Mouse (Mus musculus): ENCODE measurements around the gene Lrig2. TPM values are rescaled to one million over a fixed set of nuclear protein-coding genes. Genes with fewer than 3 reads are reported as not detected.

The Lrig2 gene
- total and polyA plus RNA-seq, 2 experiments, result 2.8 to 5.8 TPM

DNA sequence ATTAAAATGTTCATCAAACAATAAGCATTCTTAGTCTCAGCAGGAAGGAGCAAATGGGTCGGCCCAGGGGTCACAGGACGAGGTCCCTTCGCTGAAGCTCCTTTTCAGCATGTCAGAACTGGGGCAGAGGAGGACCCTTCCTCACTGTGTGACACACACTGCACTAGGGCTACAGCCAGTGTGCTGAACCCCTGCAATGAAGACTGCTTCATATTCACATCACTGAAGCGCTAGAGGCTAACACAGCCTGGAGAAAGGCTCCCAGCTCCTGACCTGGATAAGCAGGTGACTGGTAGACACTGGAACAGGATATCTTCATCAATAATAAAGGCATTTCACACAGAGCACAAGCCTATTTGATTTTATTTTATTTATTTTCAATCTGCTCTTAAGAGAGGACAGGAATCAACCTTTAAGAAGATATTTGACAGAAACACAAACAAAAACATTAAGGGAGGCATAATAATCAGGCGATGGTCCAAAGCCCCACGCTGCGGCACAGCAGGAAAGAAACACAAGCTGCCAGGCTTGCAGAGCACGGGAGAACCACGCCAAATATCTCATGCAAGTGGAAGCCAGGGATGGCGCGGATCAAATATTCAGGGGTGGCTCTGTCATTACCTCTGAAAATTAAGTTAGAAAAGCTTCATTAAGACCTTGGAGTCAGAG, 115.5 kb downstream of the Lrig2 start:
- no peak overlapping the region for H3K27ac ChIP-seq (replicated peaks; ENCODE audit: insufficient read depth, low read depth, low read length)
- 85% methylated on average over 11 of the region's 11 CpGs for WGBS
- TF ChIP-seq POLR2A (IDR thresholded peaks at IDR 0.05; ENCODE audit: extremely low read depth, insufficient read depth, low read length) (no peak), CTCF (IDR thresholded peaks at IDR 0.05; ENCODE audit: low read depth, low read length) (no peak)
- no peaks in the 10 kb centered on the region for H3K79me2 ChIP-seq (ENCODE audit: control insufficient read depth, insufficient read depth, low read length)
- H3K36me3 ChIP-seq (ENCODE audit: control insufficient read depth, insufficient read depth, low read length), result no peaks in the 10 kb centered on the region
- H3K9ac ChIP-seq (ENCODE audit: low read depth, low read length), result no peak overlapping the region
- no peaks in the 10 kb centered on the region for H3K4me1 ChIP-seq (ENCODE audit: control insufficient read depth, insufficient read depth, low read length)
- no peaks in the 10 kb centered on the region for H3K27me3 ChIP-seq (ENCODE audit: control insufficient read depth, insufficient read depth, low read length)
- no peak overlapping the region for H3K4me3 ChIP-seq (ENCODE audit: insufficient read depth, low read depth, low read length)
- DNase-seq (ENCODE audit: extremely low read depth, low read depth, low spot score), result no peak

DNA sequence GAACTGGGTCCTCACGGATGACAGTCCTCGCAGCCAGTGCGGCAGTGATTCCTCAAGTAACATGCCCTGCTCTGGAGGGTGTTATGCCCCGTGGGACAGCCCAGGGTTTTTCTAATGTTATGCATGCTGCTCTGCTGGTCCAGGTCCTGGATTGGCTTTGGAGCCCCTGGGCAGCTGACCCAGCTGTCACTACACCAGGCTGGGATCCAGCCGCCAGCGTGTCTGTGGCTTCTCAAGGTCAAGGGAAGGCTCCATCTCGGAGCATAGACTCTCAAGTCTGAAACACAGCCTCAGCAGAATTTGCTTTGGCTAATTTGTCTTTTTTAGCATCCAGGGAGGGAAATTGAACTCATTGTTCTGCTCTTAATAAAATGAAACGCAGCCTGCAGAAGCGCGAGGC, 121.6 kb downstream of the Lrig2 start:
- Histone ChIP-seq H3K4me1 (ENCODE audit: control insufficient read depth, insufficient read depth, low read length) (no peaks in the 10 kb centered on the region), H3K9ac (ENCODE audit: low read depth, low read length) (no peak overlapping the region), H3K4me3 (ENCODE audit: insufficient read depth, low read depth, low read length) (no peak overlapping the region), H3K27me3 (ENCODE audit: control insufficient read depth, insufficient read depth, low read length) (no peaks in the 10 kb centered on the region), H3K36me3 (ENCODE audit: control insufficient read depth, insufficient read depth, low read length) (no peaks in the 10 kb centered on the region), H3K79me2 (ENCODE audit: control insufficient read depth, insufficient read depth, low read length) (no peaks in the 10 kb centered on the region), H3K27ac (replicated peaks; ENCODE audit: insufficient read depth, low read depth, low read length) (no peak overlapping the region)
- TF ChIP-seq CTCF (IDR thresholded peaks at IDR 0.05; ENCODE audit: low read depth, low read length), result no peak
- no peak for TF ChIP-seq POLR2A (IDR thresholded peaks at IDR 0.05; ENCODE audit: extremely low read depth, insufficient read depth, low read length)
- DNase-seq (ENCODE audit: extremely low read depth, low read depth, low spot score), result no peak
- 80% methylated on average over 10 of the region's 10 CpGs for WGBS

DNA sequence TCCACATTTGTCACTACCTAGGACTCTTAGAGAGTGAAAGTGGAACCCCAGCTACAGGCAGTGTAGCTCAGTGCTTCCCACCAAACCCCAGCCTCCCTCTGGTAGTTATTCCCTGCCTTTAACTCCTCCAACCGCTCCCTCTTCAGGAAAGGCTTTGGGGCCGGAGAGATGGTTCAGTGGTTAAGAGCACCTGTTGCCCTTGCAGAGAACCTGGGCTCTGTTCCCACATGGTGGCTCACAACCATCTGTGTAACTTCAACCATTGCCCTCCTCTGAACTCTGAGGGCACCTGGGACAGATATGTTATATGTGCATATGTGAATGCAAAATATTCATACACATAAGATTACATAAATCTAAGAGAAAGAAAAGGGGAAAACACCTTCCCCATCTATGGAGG, 122.3 kb downstream of the Lrig2 start:
- Histone ChIP-seq H3K27me3 (ENCODE audit: control insufficient read depth, insufficient read depth, low read length) (no peaks in the 10 kb centered on the region), H3K36me3 (ENCODE audit: control insufficient read depth, insufficient read depth, low read length) (no peaks in the 10 kb centered on the region), H3K4me1 (ENCODE audit: control insufficient read depth, insufficient read depth, low read length) (no peaks in the 10 kb centered on the region), H3K9ac (ENCODE audit: low read depth, low read length) (no peak overlapping the region), H3K27ac (replicated peaks; ENCODE audit: insufficient read depth, low read depth, low read length) (no peak overlapping the region), H3K4me3 (ENCODE audit: insufficient read depth, low read depth, low read length) (no peak overlapping the region), H3K79me2 (ENCODE audit: control insufficient read depth, insufficient read depth, low read length) (no peaks in the 10 kb centered on the region)
- DNase-seq (ENCODE audit: extremely low read depth, low read depth, low spot score), result no peak
- 90% methylated on average over 2 of the region's 2 CpGs for WGBS
- TF ChIP-seq POLR2A (IDR thresholded peaks at IDR 0.05; ENCODE audit: extremely low read depth, insufficient read depth, low read length), result no peak
- TF ChIP-seq CTCF (IDR thresholded peaks at IDR 0.05; ENCODE audit: low read depth, low read length), result no peak

DNA sequence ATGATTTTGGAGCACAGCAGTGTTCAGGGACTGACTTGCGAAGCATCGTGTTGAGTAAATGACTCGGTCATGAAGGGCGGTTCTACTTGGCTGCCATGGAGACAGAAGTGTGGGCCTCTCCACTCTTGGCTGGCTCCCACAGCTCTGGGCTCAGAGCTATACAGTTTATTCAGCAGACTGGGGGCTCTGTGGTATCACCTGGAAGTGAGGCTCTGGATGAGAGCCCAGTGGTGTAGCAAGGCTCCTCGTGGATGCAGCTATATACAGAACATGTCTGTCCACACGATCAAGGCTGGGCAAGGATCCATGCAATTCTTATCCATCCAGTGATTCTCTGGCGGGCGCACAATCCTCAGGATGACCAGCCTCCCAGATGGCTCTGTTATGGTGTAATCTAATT, 126.1 kb downstream of the Lrig2 start:
- 88% methylated on average over 8 of the region's 8 CpGs for WGBS
- no peak for TF ChIP-seq POLR2A (IDR thresholded peaks at IDR 0.05; ENCODE audit: extremely low read depth, insufficient read depth, low read length)
- no peak for TF ChIP-seq CTCF (IDR thresholded peaks at IDR 0.05; ENCODE audit: low read depth, low read length)
- H3K36me3 ChIP-seq (ENCODE audit: control insufficient read depth, insufficient read depth, low read length), result no peaks in the 10 kb centered on the region
- no peaks in the 10 kb centered on the region for H3K27me3 ChIP-seq (ENCODE audit: control insufficient read depth, insufficient read depth, low read length)
- H3K79me2 ChIP-seq (ENCODE audit: control insufficient read depth, insufficient read depth, low read length), result no peaks in the 10 kb centered on the region
- H3K4me3 ChIP-seq (ENCODE audit: insufficient read depth, low read depth, low read length), result no peak overlapping the region
- H3K27ac ChIP-seq (replicated peaks; ENCODE audit: insufficient read depth, low read depth, low read length), result no peak overlapping the region
- DNase-seq (ENCODE audit: extremely low read depth, low read depth, low spot score), result no peak
- no peak overlapping the region for H3K9ac ChIP-seq (ENCODE audit: low read depth, low read length)
- no peaks in the 10 kb centered on the region for H3K4me1 ChIP-seq (ENCODE audit: control insufficient read depth, insufficient read depth, low read length)

DNA sequence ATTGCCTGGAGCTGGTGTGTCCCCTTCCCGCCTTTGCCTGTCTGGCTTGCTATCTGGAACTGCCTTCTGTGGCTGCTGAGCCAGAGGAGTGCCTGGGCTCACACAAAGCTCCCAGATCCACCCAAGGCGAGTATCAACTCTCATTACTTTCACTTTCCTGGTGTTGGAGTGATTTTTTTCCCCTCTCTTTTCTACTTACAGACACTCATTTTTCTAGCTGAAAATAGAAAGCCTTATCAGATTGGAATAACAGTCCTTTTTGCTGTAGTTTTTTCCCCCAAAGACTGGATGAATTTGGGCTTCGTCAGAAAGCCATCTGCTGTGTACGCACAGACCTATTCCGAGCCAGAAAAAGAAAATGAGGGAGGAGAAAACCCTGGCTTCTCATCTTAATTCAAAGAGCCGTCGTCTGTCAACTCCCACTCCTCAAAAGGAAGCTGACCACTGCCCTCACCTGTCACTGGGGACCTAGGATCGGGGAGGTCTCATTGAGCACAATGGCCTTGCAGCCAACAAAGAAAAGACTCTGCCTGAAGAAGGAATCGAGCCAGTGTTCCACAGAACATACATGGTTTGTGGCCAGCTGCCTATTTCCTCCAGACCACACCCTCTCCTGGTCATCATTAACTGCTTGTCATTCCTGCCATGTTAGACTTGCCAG, 127.9 kb downstream of the Lrig2 start:
- no peak overlapping the region for H3K27ac ChIP-seq (replicated peaks; ENCODE audit: insufficient read depth, low read depth, low read length)
- no peak overlapping the region for H3K9ac ChIP-seq (ENCODE audit: low read depth, low read length)
- H3K4me3 ChIP-seq (ENCODE audit: insufficient read depth, low read depth, low read length), result no peak overlapping the region
- no peaks in the 10 kb centered on the region for H3K79me2 ChIP-seq (ENCODE audit: control insufficient read depth, insufficient read depth, low read length)
- TF ChIP-seq CTCF (IDR thresholded peaks at IDR 0.05; ENCODE audit: low read depth, low read length) (no peak), POLR2A (IDR thresholded peaks at IDR 0.05; ENCODE audit: extremely low read depth, insufficient read depth, low read length) (no peak)
- no peaks in the 10 kb centered on the region for H3K36me3 ChIP-seq (ENCODE audit: control insufficient read depth, insufficient read depth, low read length)
- no peaks in the 10 kb centered on the region for H3K27me3 ChIP-seq (ENCODE audit: control insufficient read depth, insufficient read depth, low read length)
- WGBS, result 81% methylated on average over 9 of the region's 9 CpGs
- no peak for DNase-seq (ENCODE audit: extremely low read depth, low read depth, low spot score)
- H3K4me1 ChIP-seq (ENCODE audit: control insufficient read depth, insufficient read depth, low read length), result no peaks in the 10 kb centered on the region

DNA sequence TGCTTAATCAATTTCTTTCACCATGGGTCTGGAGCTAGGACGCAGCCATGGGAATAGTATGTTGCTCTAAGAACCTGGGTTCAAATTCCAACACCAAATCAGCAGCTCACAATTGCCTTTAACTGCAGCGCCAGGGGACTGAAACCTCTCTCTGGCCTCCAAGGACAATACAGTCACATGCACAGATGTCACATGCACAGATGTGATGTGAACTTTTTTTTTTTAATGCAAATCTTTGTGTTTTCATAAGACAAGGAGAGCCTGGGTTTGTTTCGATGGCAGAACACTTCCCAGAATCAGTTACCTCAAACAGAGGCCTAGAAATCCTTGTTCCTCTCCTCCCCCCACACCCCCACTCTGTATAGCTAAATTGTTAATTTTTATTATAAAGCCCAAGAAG, 133.5 kb downstream of the Lrig2 start:
- H3K79me2 ChIP-seq (ENCODE audit: control insufficient read depth, insufficient read depth, low read length), result no peaks in the 10 kb centered on the region; the same call in 1 of the 2 replicates
- H3K4me1 ChIP-seq (ENCODE audit: control insufficient read depth, insufficient read depth, low read length), result no peaks in the 10 kb centered on the region
- TF ChIP-seq POLR2A (IDR thresholded peaks at IDR 0.05; ENCODE audit: extremely low read depth, insufficient read depth, low read length) (no peak), CTCF (IDR thresholded peaks at IDR 0.05; ENCODE audit: low read depth, low read length) (no peak)
- H3K27me3 ChIP-seq (ENCODE audit: control insufficient read depth, insufficient read depth, low read length), result no peaks in the 10 kb centered on the region
- 86% methylated on average over 3 of the region's 3 CpGs for WGBS
- no peak overlapping the region for H3K4me3 ChIP-seq (ENCODE audit: insufficient read depth, low read depth, low read length)
- no peak overlapping the region for H3K9ac ChIP-seq (ENCODE audit: low read depth, low read length)
- H3K36me3 ChIP-seq (ENCODE audit: control insufficient read depth, insufficient read depth, low read length), result no peaks in the 10 kb centered on the region
- H3K27ac ChIP-seq (replicated peaks; ENCODE audit: insufficient read depth, low read depth, low read length), result no peak overlapping the region
- DNase-seq (ENCODE audit: extremely low read depth, low read depth, low spot score), result no peak
